Mouse (Mus musculus) ES-Bruce4 (cell line): ENCODE data around the gene Gm15294.

Experiments used
- CTCF ChIP-seq: IDR thresholded peaks from one replicate; pipeline ENCODE4 v1.8.1; 2011; ENCODE audit warnings: low read depth, low read length
- EP300 ChIP-seq: IDR thresholded peaks from 2 replicates; pipeline ENCODE4 v1.6.1; 2011; ENCODE audit warnings: low read depth, low read length; ENCODE audit not compliant: insufficient read depth
- POLR2A ChIP-seq: IDR thresholded peaks from one replicate; pipeline ENCODE4 v1.8.1; 2011; ENCODE audit warnings: low read length; ENCODE audit not compliant: insufficient read depth

- TF ChIP-seq CTCF (no peak), POLR2A (no peak), EP300 (no peak)
Measured at GRCm38 (mm10) chrX:141873597-141873996, 1.4 kb downstream of the Gm15294 start.
